Mouse (Mus musculus): ENCODE data around the gene Swsap1.

- TF ChIP-seq CTCF (conservative IDR thresholded peaks at IDR 0.05; ENCODE audit: insufficient read depth, insufficient read length, low read depth, low read length), result no peak
- no peak for TF ChIP-seq POLR2A (IDR thresholded peaks at IDR 0.05; ENCODE audit: low read depth, low read length)
These were observed 49.0 kb downstream of the Swsap1 start for GRCm38 (mm10) chr9:22004546-22004945.
